8 mouse cellular contexts compared by ENCODE assay signal in the genomic region with DNA sequence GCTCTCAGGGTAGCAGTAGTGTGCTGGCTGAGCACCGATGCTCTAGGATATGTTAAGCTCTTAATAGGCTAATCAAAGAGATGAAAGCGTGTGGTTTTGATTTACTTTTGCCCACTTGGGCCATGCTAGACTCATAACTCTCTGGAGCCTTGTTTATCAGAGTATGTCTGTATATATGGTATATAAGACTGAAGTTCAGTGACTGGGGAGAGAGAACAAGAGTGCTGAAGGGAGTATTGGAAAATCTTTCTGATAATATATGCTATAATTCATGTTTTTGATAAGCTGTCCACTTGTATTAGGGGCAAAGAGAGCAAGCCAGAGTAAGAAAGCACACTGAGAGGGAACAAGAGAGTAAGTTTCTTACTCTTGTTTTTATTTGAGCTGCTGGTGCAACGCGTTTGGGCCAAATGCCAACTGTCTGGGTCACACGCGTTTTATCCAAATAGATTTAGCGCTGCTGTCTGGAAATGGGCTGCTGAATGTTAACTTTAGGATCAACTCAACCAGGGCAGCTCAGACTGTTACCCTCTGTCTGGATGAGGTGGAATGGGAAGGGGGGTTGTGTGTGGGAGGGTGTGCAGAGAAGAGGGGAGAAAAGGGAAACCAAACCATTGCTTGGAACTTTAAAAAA. TPM values are rescaled to one million over a fixed set of nuclear protein-coding genes. Genes with fewer than 3 reads are reported as not detected.
DNase-seq lines count a peak whose midpoint lies in the region; ATAC-seq and TF ChIP-seq lines count a peak whose summit lies in the region.

No protein-coding gene starts in this region.

- no peaks in the 10 kb centered on the region for H3K9me3 ChIP-seq in embryonic facial prominence, embryonic 11.5 days (replicated peaks; ENCODE audit: control insufficient read depth, low read length)
- no peaks in the 10 kb centered on the region for H3K9me3 ChIP-seq in liver, embryonic 12.5 days (replicated peaks)
- H3K9me3 ChIP-seq in midbrain, postnatal 0 days (ENCODE audit: low read length): no peaks in the 10 kb centered on the region

- H3K27me3 ChIP-seq in embryonic facial prominence, embryonic 11.5 days (ENCODE audit: control insufficient read depth, insufficient read depth, low read length): no peaks in the 10 kb centered on the region
- no peaks in the 10 kb centered on the region for H3K27me3 ChIP-seq in liver, embryonic 12.5 days (replicated peaks)
- no peaks in the 10 kb centered on the region for H3K27me3 ChIP-seq in midbrain, postnatal 0 days (ENCODE audit: insufficient read depth, low read length)

- peak overlapping the region; percentile 28 for H3K9ac ChIP-seq in embryonic facial prominence, embryonic 11.5 days (replicated peaks; ENCODE audit: low read length)
- peak overlapping the region; percentile 62; the same call in 1 of the 2 replicates for H3K9ac ChIP-seq in liver, embryonic 12.5 days
- no peak overlapping the region for H3K9ac ChIP-seq in midbrain, postnatal 0 days (replicated peaks; ENCODE audit: low read length, poor library complexity, severe bottlenecking)

- peak; percentile 23 to 28 for DNase-seq in B cell, adult 2 months
- DNase-seq in adrenal gland, postnatal 14 days: peak; percentile 79
- DNase-seq in embryonic facial prominence, embryonic 11.5 days (ENCODE audit: low spot score): peak; percentile 71
- DNase-seq in heart, adult 8-10 months (ENCODE audit: low spot score): peak; percentile 73
- peak; percentile 75 for DNase-seq in kidney, adult 18-20 months
- DNase-seq in midbrain, postnatal 0 days (ENCODE audit: low spot score): peak; percentile 71
- DNase-seq in thymus, postnatal 4 days: peak; percentile 30

- no peaks in the 10 kb centered on the region for H3K36me3 ChIP-seq in embryonic facial prominence, embryonic 11.5 days (replicated peaks; ENCODE audit: control insufficient read depth, insufficient read depth, low read depth, low read length)
- H3K36me3 ChIP-seq in liver, embryonic 12.5 days: no peaks in the 10 kb centered on the region
- no peaks in the 10 kb centered on the region for H3K36me3 ChIP-seq in midbrain, postnatal 0 days (ENCODE audit: insufficient read depth, low read length)

- no peaks in the 10 kb centered on the region for H3K4me1 ChIP-seq in embryonic facial prominence, embryonic 11.5 days (ENCODE audit: control insufficient read depth, insufficient read depth, low read length)
- H3K4me1 ChIP-seq in liver, embryonic 12.5 days: peaks cover 25% of the 10 kb centered on the region
- H3K4me1 ChIP-seq in midbrain, postnatal 0 days (ENCODE audit: insufficient read depth, low read length): no peaks in the 10 kb centered on the region

- TF ChIP-seq CTCF in midbrain, postnatal 0 days (IDR thresholded peaks at IDR 0.05): no peak

- H3K4me2 ChIP-seq in embryonic facial prominence, embryonic 11.5 days (ENCODE audit: low read depth, low read length): peak overlapping the region; percentile 51
- H3K4me2 ChIP-seq in liver, embryonic 12.5 days: peak overlapping the region; percentile 90
- H3K4me2 ChIP-seq in midbrain, postnatal 0 days (ENCODE audit: low read depth, low read length, poor library complexity, severe bottlenecking): peak overlapping the region; percentile 55

- peak overlapping the region; percentile 48 for H3K27ac ChIP-seq in embryonic facial prominence, embryonic 11.5 days (replicated peaks; ENCODE audit: low read depth, low read length)
- H3K27ac ChIP-seq in liver, embryonic 12.5 days: no peak overlapping the region
- H3K27ac ChIP-seq in midbrain, postnatal 0 days (ENCODE audit: low read depth, low read length): no peak overlapping the region

- ATAC-seq in embryonic facial prominence, embryonic 11.5 days (replicated peaks; ENCODE audit: insufficient number of reproducible peaks, low FRiP score, low TSS enrichment, low read depth): peak; percentile 71; the same call in 1 of the 2 replicates
- ATAC-seq in liver, embryonic 12.5 days: no peak
- ATAC-seq in midbrain, postnatal 0 days (ENCODE audit: low FRiP score): peak; percentile 27; the same call in 1 of the 2 replicates

- 2% methylated on average over 7 of the region's 7 CpGs for WGBS in embryonic facial prominence, embryonic 11.5 days
- WGBS in liver, embryonic 12.5 days (ENCODE audit: insufficient replicate concordance): 9% methylated on average over 7 of the region's 7 CpGs
- 3% methylated on average over 7 of the region's 7 CpGs for WGBS in midbrain, postnatal 0 days

- H3K4me3 ChIP-seq in embryonic facial prominence, embryonic 11.5 days (ENCODE audit: low read depth, low read length): peak overlapping the region; percentile 40
- peak overlapping the region; percentile 70 for H3K4me3 ChIP-seq in liver, embryonic 12.5 days
- H3K4me3 ChIP-seq in midbrain, postnatal 0 days (ENCODE audit: low read depth, low read length): peak overlapping the region; percentile 38

RNA-seq across cellular contexts. Expression of a gene that starts 0.7 kb away (rescaled TPM):
- 3.2 and 3.8 TPM in 2 replicates for total RNA-seq in adrenal gland, postnatal 14 days (2021)
- 3.1 and 3.7 TPM in 2 replicates for polyA plus RNA-seq in embryonic facial prominence, embryonic 11.5 days (2014; fragmentation: Nextera tagmentation; extraction: Ambion mirVana)
- total RNA-seq in heart, adult 8-10 months (2022): 1 to 10 TPM; 2.3 to 3.8 (median 2.8) TPM
- polyA plus RNA-seq in liver, embryonic 12.5 days (2016; fragmentation: Nextera tagmentation; extraction: Ambion mirVana): 0.25 and 0.31 TPM in 2 replicates
- total RNA-seq in midbrain, postnatal 0 days (2014; rRNA removed): 4.6 and 5.6 TPM in 2 replicates
- 0.33 and 0.38 TPM in 2 replicates for polyA plus RNA-seq in midbrain, postnatal 0 days (2015; fragmentation: Nextera tagmentation; extraction: Ambion mirVana)

RNA-seq across cellular contexts. Expression of a gene that starts 59.7 kb away (rescaled TPM):
- total RNA-seq in adrenal gland, postnatal 14 days (2021): 16.7 and 18.1 TPM in 2 replicates
- polyA plus RNA-seq in embryonic facial prominence, embryonic 11.5 days (2014; fragmentation: Nextera tagmentation; extraction: Ambion mirVana): 15.4 and 19.3 TPM in 2 replicates
- total RNA-seq in heart, adult 8-10 months (2022): 1 to 10 TPM; 5.8 to 6.3 (median 6.1) TPM
- polyA plus RNA-seq in liver, embryonic 12.5 days (2016; fragmentation: Nextera tagmentation; extraction: Ambion mirVana): 12.7 and 12.9 TPM in 2 replicates
- total RNA-seq in midbrain, postnatal 0 days (2014; rRNA removed): 5.3 and 5.6 TPM in 2 replicates
- polyA plus RNA-seq in midbrain, postnatal 0 days (2015; fragmentation: Nextera tagmentation; extraction: Ambion mirVana): 5.2 and 6.7 TPM in 2 replicates

RNA-seq across cellular contexts. Expression of a gene that starts 59.9 kb away (rescaled TPM):
- total RNA-seq in adrenal gland, postnatal 14 days (2021): 5.4 and 7.6 TPM in 2 replicates
- polyA plus RNA-seq in embryonic facial prominence, embryonic 11.5 days (2014; fragmentation: Nextera tagmentation; extraction: Ambion mirVana): 84.3 and 100 TPM in 2 replicates
- under 1 TPM in 1 of 4 experiments, not detected in 3; 0.35 TPM for total RNA-seq in heart, adult 8-10 months (2022)
- polyA plus RNA-seq in liver, embryonic 12.5 days (2016; fragmentation: Nextera tagmentation; extraction: Ambion mirVana): 89.2 and 94.6 TPM in 2 replicates
- total RNA-seq in midbrain, postnatal 0 days (2014; rRNA removed): 2.8 and 3.6 TPM in 2 replicates
- polyA plus RNA-seq in midbrain, postnatal 0 days (2015; fragmentation: Nextera tagmentation; extraction: Ambion mirVana): 8.6 and 9.8 TPM in 2 replicates

Comparison
In these comparisons a context has a peak if more than half of its experiments do, and no peak if none do; other contexts are left out.
1. DNase-seq: peak in every context shown above with its lines; median percentile 79 in adrenal gland, postnatal 14 days; 75 in kidney, adult 18-20 months; 73 in heart, adult 8-10 months; 71 in embryonic facial prominence, embryonic 11.5 days; 71 in midbrain, postnatal 0 days; 30 in thymus, postnatal 4 days; 26 in B cell, adult 2 months.